Mouse (Mus musculus) ovary, adult 18-20 months (tissue): ENCODE data around the gene Fgfr2.
"Not testable (repeated sequence)": the region's sequence is repeated elsewhere in the genome, so short reads cannot be mapped to it uniquely, and the experiment has no call there.

ENCODE experiments used
- DNase-seq: peaks from one replicate; pipeline ENCODE4 v3.0.0; 2022; ENCODE audit warnings: low spot score, mixed read lengths

Gene Fgfr2

DNA sequence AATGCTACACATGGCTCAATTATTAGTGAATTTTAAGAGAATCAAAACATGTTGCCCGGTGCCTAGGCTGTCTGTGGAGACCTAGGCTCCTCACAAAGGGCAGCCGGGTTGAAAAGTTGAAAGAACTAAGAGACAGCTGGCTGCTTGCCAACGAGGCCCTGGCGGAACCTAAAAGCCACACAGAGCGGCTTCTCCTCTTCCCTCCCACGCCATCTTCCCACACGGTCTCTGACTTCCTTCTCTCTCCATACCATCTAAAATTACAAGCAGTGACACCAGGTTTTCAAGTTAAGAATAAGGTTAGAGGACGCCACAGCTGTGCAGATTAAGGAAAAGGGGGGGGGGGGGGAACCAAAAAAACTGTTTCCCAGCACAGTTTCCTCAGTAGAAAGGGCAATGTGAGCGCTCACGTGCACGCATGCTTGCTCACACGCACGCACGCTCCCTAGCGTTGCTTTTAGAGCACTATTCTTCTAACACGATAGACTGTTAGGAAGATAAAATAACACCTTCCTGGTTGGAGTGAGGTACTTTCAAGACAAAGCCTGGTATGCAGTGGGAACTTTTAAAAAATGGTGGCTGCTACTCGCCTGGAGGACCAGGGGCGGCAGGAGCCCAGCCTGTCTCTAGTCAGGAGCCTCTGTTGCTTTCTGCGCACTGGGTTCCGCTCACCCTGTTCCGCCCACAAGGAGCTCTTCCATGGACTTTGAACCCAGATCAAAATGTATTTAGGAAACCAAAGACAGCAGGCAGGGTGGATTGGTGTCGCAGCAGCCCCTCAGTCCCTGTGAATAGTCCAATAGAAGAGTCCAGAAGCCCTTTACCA, 2491.4 kb downstream of the Fgfr2 start:
- DNase-seq = no peak

GRCm38 (mm10) chr7:130630956-130631355, 2492.2 kb downstream of the Fgfr2 start:
- DNase-seq = no peak

- DNase-seq = no peak
Observed at GRCm38 (mm10) chr7:130629999-130630398, 2493.2 kb downstream of the Fgfr2 start.

- DNase-seq = no peak
Observed at GRCm38 (mm10) chr7:130628601-130629000, 2494.5 kb downstream of the Fgfr2 start.

DNA sequence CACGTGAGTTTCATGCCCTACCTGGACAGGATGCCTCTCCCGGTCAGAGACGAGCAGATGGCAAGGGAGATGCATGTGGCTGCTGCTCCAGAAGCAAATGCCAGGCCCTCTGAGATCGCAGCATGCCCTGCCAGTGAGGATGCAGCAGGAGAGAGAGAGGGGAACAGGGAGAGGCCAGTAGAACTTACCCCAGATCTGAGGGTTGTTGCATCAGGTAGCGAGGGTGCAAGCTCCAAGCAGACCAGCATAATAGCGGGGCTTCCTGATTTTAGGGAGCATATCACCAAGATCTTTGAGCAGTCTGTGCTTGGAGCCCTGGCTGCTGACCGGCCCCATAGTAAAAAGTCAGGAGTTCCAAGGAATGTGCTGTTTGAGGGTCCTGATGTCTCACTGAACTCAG, 2497.8 kb downstream of the Fgfr2 start:
- DNase-seq = no peak

DNA sequence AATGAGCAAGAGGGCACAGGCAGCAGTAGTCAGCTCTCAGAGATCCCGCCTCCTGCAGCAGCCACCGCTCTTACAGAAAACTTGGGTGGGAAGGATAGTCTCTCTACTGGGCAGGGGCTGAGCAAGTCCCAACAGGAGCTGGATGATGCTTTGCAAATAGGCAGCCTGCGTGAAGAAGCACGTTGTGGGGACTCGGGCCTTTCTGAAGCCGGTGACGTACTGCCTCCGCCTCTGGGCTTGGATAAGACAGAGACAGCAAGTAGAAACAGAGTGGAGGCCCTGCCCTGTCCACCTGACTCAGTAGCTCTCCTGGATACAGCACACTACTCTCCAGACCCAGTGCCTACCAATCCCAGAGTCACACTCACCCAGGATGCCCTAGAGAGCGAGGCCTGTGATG, 2498.9 kb downstream of the Fgfr2 start:
- no peak for DNase-seq

DNA sequence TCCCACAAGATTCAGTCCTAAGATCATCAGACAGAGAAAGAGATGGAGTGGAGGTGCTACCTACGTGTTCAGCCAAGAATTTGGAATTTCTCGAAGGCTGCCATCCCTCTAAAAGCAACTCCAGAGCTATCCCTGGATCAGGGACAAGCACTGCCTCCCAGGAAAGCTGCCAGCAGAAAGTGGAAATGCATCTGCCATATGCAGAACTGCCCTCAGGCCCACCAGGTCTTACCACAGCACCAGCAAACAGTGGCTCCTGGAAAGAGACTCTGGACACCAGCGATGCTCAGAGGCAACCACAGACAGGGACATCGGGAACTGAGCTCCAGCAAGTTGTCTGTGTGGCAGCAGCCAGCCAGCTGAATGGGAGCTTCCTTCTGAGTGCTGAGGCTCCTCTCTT, 2500.8 kb downstream of the Fgfr2 start:
- DNase-seq = no peak

DNA sequence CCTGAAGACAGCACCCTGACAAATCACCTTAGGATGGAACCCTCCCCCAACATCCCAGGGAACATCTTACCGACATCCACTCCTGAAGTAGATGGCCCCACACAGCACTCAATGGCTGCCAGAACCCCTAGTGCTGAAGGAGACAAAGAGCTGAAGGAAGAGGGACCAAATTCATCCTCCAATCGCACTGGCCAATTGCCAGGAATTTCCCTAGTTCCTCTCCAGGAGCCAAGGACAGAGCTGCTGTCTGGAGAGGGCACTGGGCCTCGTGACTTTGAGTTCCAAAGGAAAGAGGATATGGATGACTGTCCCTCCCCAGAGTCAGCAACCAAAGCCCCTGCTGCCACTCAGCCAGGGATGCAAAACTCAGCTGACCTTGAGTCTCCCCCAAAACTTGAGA, 2501.2 kb downstream of the Fgfr2 start:
- DNase-seq = no peak

DNA sequence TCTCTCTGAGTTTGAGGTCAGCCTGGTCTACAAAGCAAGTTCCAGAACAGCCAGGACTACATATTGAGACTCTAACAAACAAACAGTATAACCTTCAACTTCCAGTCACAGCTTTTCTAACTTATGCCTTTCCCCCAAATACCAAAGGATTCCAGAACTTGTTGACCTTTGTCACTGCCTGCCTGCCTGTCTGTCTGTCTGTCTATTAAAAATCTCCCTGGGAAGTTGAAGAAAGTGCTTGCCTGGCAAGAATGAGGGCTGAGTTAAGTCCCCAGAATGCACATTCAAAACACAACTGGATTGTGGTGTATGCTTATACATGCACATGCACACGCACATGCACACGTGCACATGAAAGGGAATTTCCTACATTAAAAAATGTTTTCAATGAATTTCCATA, 2502.1 kb downstream of the Fgfr2 start:
- no peak for DNase-seq

DNA sequence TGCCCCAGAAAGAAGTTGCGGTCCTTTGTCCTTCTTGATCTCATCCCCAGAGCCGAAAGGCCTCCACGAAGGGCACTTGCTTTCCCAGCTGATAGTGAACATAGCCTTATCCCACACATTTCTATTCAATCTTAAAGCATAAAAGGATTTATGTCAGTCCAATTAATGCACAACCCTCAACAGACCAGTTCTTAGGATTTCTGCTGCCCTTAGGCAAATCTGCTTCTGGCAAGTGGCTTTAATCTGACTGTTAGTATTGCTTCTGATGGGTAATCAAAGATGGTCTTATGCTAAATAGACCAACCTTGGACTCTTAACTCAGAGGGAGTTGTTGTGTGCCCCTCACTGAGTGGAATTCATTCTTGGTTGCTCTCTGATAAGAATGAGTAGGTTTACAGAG, 2505.6 kb downstream of the Fgfr2 start:
- DNase-seq = no peak

GRCm38 (mm10) chr7:130613973-130614372, 2509.2 kb downstream of the Fgfr2 start:
- DNase-seq = no peak

DNA sequence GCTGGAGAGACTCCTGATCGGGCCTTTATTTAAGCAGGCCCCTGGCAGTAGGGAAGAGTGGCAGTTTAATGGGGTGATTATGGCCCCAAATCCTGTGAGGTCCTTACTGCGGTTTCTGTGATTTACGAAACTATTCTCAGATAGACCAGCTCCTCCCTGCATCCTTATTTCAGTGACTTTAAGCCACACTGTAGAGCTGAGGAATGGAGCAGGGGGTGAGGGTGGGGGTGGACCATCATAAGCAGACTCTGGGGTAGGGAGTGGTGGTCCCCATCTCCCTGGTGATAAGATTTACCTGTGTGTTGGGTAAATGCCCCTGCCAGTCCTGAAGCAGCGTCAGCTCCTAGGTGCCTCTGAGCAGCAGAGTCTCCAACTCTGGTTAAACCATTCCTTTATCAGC, 2516.2 kb downstream of the Fgfr2 start:
- DNase-seq = no peak

DNA sequence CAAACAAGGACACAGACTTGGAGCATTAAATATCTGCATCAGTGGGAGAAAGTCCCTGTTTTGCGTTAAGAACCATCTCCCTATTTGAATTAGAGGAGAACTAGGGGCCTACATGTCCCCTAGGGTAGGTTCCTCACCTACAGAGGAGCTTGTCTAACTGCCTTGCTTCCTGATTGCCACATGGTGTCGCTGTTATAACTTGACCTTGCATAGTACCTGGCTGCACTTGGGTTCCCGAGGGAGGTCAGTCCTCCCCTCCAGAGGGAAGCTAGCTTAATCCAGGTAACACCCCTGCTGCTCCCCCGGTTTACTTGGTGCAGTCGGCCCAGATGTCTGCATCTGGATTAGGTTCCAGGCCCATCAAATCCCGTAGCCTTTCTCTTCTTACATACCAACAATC, 2518.0 kb downstream of the Fgfr2 start:
- no peak for DNase-seq

DNA sequence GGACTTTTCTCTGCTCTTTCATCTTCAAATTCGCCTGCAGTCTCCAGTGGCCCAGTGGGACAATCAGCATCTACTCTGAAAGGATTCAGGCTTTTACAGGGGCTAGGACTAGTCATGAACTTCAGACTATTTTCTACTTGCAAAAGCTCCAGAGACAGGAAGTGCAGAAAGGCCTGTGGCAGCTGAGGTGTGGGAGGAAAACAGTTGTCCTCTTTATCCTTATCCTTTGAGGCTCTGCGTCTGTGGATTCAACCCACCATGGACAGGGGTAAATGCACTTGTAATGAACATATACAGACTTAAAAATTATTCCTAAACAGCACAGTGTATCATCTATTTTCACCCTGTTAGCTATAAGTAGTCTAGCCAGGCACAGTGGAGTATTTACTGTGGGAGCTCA, 2518.8 kb downstream of the Fgfr2 start:
- no peak for DNase-seq

DNA sequence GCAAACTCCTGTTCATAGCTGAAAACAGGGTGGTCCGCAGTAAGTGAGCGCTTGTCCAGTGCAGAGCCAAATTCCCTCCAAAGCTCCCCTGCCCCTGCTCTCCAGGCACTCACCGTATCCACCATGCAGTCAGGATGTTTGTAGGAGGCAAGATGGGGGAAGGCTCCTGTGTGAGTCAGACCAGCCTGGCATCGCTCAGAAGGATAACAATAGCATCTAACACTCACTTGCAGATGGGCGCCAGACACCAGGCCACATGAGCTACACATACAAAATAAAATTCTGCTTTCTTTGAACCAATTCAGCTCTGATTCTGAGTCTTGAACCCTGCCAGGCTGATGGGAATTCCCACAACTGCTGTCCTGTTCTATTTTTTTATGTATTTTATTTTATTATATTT, 2519.6 kb downstream of the Fgfr2 start:
- no peak for DNase-seq

DNA sequence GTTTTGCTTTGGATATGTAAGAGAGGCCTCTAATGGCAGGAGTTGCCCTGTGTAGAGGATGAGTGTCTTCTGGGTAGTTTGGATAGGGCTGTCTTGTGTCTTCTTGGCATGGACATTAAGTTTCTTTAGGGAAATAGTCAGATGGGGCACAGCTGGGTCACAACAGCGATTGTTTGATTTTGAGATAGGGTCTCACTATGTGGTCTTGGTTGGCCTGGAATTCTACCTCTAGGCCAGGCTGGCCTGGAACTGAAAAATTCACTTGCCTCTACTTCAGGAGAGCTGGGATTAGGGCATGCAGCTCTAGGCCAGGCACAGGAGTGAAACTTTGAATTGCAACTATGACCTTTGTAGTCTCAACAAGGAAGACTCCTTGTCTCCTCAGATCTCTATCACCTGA, 2520.3 kb downstream of the Fgfr2 start:
- DNase-seq = no peak

DNA sequence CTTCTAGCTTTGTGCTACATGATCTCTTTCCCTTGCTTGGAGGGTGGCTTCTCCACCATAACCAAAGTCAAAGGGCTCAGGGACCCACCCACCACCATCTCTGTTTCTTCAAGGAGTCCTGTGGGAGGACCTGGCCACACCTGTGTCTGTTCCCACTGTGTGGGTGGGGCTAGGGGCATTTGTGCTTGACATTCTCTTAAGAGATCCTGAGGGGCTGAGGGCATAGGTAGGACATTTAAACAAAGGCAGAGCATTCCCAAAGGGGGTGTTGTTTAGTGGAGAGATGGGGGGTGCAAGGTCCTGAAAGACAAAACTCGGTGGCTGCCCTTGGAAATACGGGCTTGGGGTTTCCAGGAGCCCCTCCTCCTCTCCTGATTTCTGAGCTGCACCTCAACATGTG, 2522.6 kb downstream of the Fgfr2 start:
- no peak for DNase-seq

GRCm38 (mm10) chr7:130600074-130600473, 2523.1 kb downstream of the Fgfr2 start:
- no peak for DNase-seq

- DNase-seq = no peak
Observed at GRCm38 (mm10) chr7:130597546-130597945, 2525.6 kb downstream of the Fgfr2 start.

DNA sequence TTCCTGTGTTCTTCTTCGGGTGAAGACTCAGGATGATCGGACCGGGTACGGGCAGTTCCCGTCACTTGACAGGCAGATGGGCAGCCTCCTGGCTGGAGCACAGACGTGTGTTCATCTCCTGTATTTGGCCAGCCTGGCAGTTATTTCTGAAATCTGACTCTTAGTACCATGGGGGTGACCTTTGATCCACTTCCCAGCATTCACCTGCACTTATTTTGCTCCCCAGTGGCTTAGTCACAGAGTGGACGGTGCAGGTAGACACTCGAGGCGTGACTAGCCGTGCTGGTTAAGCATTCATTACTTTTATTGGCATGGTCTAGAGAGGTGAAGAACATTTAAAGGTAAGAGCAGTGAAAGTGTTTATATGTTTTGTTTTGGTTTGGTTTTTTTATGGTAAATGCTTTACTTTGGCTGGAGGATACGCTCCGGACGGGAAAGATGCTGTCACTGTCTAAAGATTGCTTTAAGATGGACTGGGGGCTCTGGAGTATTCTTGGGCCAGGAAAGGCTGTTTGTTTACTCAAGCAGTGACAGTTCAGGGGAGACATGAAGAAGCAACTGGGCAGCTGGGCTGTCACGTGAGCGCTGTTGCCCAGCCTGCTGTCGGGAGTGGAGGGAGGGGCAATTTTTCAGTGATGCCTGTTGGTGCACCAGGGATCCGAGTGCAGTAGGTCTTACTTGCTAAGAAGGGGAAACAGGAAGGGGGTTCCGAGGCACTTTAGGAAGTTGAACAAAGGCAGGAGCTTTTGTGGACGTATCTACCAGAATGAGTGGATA, 2526.9 kb downstream of the Fgfr2 start:
- not testable (repeated sequence) for DNase-seq

- not testable (repeated sequence) for DNase-seq
Observed at GRCm38 (mm10) chr7:130593375-130594239, 2529.5 kb downstream of the Fgfr2 start.

DNA sequence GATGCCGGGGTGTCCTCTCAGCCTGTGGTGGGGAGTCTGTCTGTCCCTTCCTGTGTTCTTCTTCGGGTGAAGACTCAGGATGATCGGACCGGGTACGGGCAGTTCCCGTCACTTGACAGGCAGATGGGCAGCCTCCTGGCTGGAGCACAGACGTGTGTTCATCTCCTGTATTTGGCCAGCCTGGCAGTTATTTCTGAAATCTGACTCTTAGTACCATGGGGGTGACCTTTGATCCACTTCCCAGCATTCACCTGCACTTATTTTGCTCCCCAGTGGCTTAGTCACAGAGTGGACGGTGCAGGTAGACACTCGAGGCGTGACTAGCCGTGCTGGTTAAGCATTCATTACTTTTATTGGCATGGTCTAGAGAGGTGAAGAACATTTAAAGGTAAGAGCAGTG, 2530.2 kb downstream of the Fgfr2 start:
- not testable (repeated sequence) for DNase-seq
